Mouse (Mus musculus): ENCODE data around the gene Kifc5b. TPM values are rescaled to one million over a fixed set of nuclear protein-coding genes. Genes with fewer than 3 reads are reported as not detected.
"Not testable (repeated sequence)": the region's sequence is repeated elsewhere in the genome, so short reads cannot be mapped to it uniquely, and the experiment has no call there.

The Kifc5b gene
- polyA plus RNA-seq, 1 experiment = 3.7 TPM

GRCm38 (mm10) chr17:26918343-26918742 is 1.5 kb downstream of the Kifc5b start:
- H3K27ac ChIP-seq (ENCODE audit: insufficient read depth, low read depth, low read length) = no peak overlapping the region
- no peaks in the 10 kb centered on the region for H3K27me3 ChIP-seq (ENCODE audit: control insufficient read depth, insufficient read depth, low read length)
- TF ChIP-seq POLR2A (IDR thresholded peaks at IDR 0.05; ENCODE audit: low read depth, low read length) = no peak
- peaks cover 1% of the 10 kb centered on the region; the same call in 1 of the 2 replicates for H3K36me3 ChIP-seq (ENCODE audit: control insufficient read depth, insufficient read depth, low read length)
- H3K4me1 ChIP-seq (ENCODE audit: control insufficient read depth, insufficient read depth, insufficient read length, low read length) = no peaks in the 10 kb centered on the region
- 58% methylated on average over 2 of the region's 2 CpGs for WGBS
- no peak overlapping the region for H3K4me3 ChIP-seq (ENCODE audit: low read depth, low read length)

GRCm38 (mm10) chr17:26919516-26919915 is 2.6 kb downstream of the Kifc5b start:
- not testable (repeated sequence) for H3K36me3 ChIP-seq (ENCODE audit: control insufficient read depth, insufficient read depth, low read length); H3K27me3 ChIP-seq (ENCODE audit: control insufficient read depth, insufficient read depth, low read length); H3K4me3 ChIP-seq (ENCODE audit: low read depth, low read length); H3K27ac ChIP-seq (ENCODE audit: insufficient read depth, low read depth, low read length); H3K4me1 ChIP-seq (ENCODE audit: control insufficient read depth, insufficient read depth, insufficient read length, low read length)
- whole genome bisulfite sequencing = 27% methylated on average over 2 of the region's 2 CpGs

DNA sequence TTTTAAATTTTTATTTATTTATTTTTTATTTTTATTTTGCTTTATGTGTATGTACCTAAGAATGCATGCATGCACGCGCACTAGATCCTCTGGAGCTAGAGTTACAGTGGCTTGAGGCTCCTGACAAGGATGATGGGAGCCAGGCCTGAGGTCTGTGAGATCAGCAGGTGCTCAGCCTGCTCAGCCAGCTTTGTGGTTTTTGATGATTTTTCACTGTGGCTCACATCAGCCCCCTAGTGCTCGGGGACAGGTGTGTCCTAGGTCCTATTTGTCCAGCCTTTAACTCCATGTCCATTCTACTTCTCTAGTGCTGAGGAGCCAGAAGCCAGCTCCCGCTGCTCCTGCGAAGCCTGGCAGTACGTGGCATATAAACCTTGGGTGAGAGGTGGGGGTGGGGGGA is 5.5 kb downstream of the Kifc5b start:
- H3K27ac ChIP-seq (ENCODE audit: insufficient read depth, low read depth, low read length); H3K36me3 ChIP-seq (ENCODE audit: control insufficient read depth, insufficient read depth, low read length); H3K4me1 ChIP-seq (ENCODE audit: control insufficient read depth, insufficient read depth, insufficient read length, low read length); H3K27me3 ChIP-seq (ENCODE audit: control insufficient read depth, insufficient read depth, low read length); H3K4me3 ChIP-seq (ENCODE audit: low read depth, low read length): not testable (repeated sequence)
- WGBS = 95% methylated on average over 6 of the region's 6 CpGs

DNA sequence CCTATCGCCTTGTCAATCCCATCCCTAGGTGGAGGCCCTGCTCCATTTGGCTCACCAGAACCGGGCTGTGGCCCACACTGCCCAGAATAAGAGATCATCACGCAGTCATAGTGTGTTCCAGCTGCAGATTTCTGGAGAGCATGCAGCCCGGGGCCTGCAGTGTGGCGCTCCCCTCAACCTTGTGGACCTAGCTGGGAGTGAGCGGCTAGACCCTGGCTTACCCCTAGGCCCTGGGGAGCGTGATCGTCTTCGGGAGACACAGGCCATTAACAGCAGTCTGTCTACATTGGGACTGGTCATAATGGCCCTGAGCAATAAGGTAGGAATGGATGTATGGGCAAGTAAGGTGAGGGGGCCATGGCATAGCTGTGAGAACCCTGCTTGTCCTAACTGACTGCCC is 8.5 kb downstream of the Kifc5b start:
- H3K4me1 ChIP-seq (ENCODE audit: control insufficient read depth, insufficient read depth, insufficient read length, low read length); H3K4me3 ChIP-seq (ENCODE audit: low read depth, low read length); H3K27me3 ChIP-seq (ENCODE audit: control insufficient read depth, insufficient read depth, low read length); H3K27ac ChIP-seq (ENCODE audit: insufficient read depth, low read depth, low read length); H3K36me3 ChIP-seq (ENCODE audit: control insufficient read depth, insufficient read depth, low read length): not testable (repeated sequence)
- WGBS = 96% methylated on average over 9 of the region's 9 CpGs

DNA sequence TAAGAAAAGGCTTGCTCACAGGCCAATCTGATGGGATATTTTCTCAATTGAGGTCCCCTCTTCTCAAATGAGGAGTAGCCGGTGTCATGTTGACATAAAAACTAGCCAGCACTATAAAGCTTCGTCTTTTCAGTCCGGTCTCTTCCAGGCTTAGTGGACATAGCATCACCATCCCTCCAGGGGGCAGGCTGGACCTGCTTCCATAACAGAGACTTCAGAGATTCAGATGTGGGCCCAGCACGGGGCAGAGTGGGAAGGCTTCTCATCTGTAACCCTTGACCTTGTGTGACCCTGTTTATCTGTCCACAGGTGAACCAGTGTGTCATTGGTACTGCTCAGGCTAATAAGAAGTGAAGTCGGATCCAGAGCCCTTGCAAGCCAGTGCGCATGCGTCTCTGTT is 14.9 kb downstream of the Kifc5b start:
- not testable (repeated sequence) for H3K4me1 ChIP-seq (ENCODE audit: control insufficient read depth, insufficient read depth, insufficient read length, low read length); H3K4me3 ChIP-seq (ENCODE audit: low read depth, low read length); H3K27me3 ChIP-seq (ENCODE audit: control insufficient read depth, insufficient read depth, low read length); H3K27ac ChIP-seq (ENCODE audit: insufficient read depth, low read depth, low read length)
- peak; percentile 51; the same call in 1 of the 2 replicates for TF ChIP-seq CTCF (IDR thresholded peaks at IDR 0.05; ENCODE audit: extremely low read depth, insufficient read length, insufficient replicate concordance, low read depth, low read length)
- peaks cover 21% of the 10 kb centered on the region for H3K36me3 ChIP-seq (ENCODE audit: control insufficient read depth, insufficient read depth, low read length)
- WGBS = 57% methylated on average over 7 of the region's 7 CpGs

GRCm38 (mm10) chr17:26932839-26933398 is 16.0 kb downstream of the Kifc5b start, which contains the start of gene Phf1:
TSS of gene Phf1 (plus strand) at chr17:26933052.
- H3K27me3 ChIP-seq (ENCODE audit: control insufficient read depth, insufficient read depth, low read length) = no peaks in the 10 kb centered on the region
- peaks cover 9% of the 10 kb centered on the region for H3K4me1 ChIP-seq (ENCODE audit: control insufficient read depth, insufficient read depth, insufficient read length, low read length)
- peaks cover 24% of the 10 kb centered on the region for H3K36me3 ChIP-seq (ENCODE audit: control insufficient read depth, insufficient read depth, low read length)
- 0% methylated on average over 42 of the region's 43 CpGs for WGBS
- peak within 1 kb of the TSS; percentile 60 for H3K27ac ChIP-seq (ENCODE audit: insufficient read depth, low read depth, low read length)
- H3K4me3 ChIP-seq (ENCODE audit: low read depth, low read length) = peak within 1 kb of the TSS; percentile 80
- TF ChIP-seq CTCF (IDR thresholded peaks at IDR 0.05; ENCODE audit: extremely low read depth, insufficient read length, insufficient replicate concordance, low read depth, low read length) (no peak), POLR2A (IDR thresholded peaks at IDR 0.05; ENCODE audit: low read depth, low read length) (peak; percentile 9; the same call in 1 of the 2 replicates)

DNA sequence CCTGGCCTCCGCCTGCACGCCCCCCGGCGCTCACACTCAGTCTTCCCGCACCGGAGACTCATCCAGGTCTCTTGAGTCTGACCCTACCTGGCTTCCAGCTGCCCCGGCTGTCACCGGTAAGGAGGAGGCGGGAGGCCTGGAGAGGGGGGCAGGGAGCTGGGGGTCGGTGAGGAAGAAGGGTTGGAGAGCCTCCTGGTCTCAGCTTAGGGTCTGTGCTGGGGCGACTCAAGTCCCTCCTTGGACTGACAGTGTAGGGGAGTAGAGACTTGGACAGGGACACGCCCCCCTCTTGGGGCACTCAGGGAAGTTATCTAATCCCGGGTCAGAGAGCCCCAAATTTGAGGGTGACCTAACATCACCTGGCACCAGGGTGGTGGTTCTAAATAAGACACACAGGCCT is 16.5 kb downstream of the Kifc5b start:
- H3K36me3 ChIP-seq (ENCODE audit: control insufficient read depth, insufficient read depth, low read length) = peaks cover 24% of the 10 kb centered on the region
- H3K4me3 ChIP-seq (ENCODE audit: low read depth, low read length) = peak overlapping the region; percentile 80
- 5% methylated on average over 13 of the region's 13 CpGs for WGBS
- TF ChIP-seq POLR2A (IDR thresholded peaks at IDR 0.05; ENCODE audit: low read depth, low read length) (no peak), CTCF (IDR thresholded peaks at IDR 0.05; ENCODE audit: extremely low read depth, insufficient read length, insufficient replicate concordance, low read depth, low read length) (no peak)
- no peaks in the 10 kb centered on the region for H3K27me3 ChIP-seq (ENCODE audit: control insufficient read depth, insufficient read depth, low read length)
- peaks cover 11% of the 10 kb centered on the region for H3K4me1 ChIP-seq (ENCODE audit: control insufficient read depth, insufficient read depth, insufficient read length, low read length)
- H3K27ac ChIP-seq (ENCODE audit: insufficient read depth, low read depth, low read length) = peak overlapping the region; percentile 60

Data from small intestine, adult 2 months (tissue).